Mouse (Mus musculus) urinary bladder, postnatal 10 days (tissue): ENCODE data around the gene Pgm5.

Source experiments
- DNase-seq: peaks from one replicate; pipeline ENCODE4 v3.0.0; 2022; ENCODE audit warnings: low spot score

The Pgm5 gene

DNA sequence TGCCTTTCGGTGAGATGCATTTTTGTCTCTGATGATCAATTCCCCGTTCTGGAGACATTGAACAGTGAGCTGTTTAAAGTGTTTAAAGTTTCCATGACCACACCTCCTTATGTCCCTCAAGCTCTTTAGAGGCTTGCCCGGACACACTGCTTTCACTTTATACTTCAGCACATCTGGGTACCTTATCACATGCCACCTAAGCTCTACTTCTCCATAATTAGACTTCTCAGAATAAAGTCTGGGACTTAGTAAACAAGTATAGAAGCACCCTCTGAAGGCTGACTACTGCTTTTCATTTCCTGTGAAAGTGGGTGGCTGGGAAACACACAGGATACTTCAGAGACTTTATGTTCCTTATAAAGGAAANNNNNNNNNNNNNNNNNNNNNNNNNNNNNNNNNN is 204.7 kb downstream of the Pgm5 start:
- no peak for DNase-seq

DNA sequence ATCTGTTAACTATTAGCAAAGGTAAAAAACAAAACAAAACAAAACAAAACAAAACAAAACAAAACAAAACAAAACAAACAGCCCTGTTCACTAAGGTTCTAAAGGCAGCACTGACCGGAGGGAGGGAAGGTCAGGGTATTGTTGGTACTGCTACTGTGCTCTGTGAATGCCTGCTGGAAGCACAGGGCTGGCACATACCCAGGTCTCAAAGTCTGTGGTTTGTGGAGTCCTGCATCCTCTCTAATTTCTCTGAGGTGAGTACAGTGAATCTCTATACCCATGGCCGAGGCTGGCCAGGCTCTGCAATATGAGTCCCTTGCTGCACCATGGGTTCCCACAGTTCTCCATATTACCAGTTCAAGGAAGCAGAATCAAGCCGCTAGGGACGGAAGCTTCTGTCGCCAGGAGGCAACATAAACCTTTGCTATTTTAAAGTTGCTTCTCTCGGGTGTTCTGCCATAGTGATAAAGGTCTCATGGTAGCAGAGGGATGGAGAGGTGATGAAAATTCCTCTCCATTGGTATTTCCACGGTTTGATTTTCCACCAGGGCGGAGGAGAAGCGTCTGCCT is 208.3 kb downstream of the Pgm5 start:
- no peak for DNase-seq

- no peak for DNase-seq
These were observed 209.2 kb downstream of the Pgm5 start for GRCm38 (mm10) chr19:24652342-24653019.

GRCm38 (mm10) chr19:24651595-24651994 is 210.1 kb downstream of the Pgm5 start:
- no peak for DNase-seq

GRCm38 (mm10) chr19:24650428-24650827 is 211.2 kb downstream of the Pgm5 start:
- no peak for DNase-seq

DNA sequence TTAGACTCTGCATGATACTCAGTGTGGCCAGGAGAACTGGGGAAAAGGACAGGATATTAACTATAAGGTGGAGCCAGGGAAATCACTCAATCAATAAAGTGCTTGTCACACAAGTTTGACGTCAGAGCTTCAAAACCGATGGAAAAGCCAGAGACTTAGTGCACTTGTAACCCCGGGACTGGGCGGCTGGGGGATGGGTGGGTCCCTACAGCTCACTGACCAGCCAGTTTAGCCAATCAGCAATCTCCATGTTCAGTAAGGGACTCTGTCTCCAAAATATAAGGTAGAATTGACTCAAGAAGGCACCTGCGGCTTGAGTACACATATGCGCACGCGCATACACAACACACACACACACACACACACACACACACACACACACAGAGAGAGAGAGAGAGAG is 213.6 kb downstream of the Pgm5 start:
- no peak for DNase-seq

DNA sequence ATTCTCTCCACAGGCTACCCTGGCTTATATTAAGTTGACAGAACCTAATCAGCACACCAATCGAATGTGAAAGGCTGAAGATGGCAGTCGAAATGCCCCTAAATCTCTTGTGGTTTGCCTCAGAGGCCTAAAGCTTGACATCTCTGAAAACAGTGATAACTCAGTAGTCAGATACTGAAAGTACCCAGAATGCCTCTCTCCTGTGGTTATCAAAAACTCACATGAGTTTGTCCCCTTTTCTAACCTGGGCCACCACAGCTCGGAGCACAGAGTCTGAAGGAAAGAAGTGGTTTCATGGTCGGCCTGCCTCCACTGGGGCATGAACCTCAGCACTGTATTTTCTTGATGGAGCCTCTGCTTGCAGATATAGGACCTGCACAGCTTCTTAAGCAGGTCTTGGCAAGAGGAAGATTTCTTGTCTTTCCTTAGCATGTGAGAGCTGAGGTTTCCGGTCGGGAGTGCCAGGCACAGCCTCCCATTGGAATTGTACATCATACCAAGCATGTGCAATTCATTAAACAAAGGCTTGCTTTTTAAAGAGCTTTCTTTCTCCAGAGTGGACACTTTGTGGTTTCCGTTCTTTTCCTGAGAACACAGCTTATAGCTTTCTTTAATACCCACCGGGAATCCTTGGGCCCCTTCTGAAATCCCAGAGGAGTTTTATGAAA is 215.4 kb downstream of the Pgm5 start:
- no peak for DNase-seq

GRCm38 (mm10) chr19:24644971-24645370 is 216.7 kb downstream of the Pgm5 start:
- DNase-seq: no peak

DNA sequence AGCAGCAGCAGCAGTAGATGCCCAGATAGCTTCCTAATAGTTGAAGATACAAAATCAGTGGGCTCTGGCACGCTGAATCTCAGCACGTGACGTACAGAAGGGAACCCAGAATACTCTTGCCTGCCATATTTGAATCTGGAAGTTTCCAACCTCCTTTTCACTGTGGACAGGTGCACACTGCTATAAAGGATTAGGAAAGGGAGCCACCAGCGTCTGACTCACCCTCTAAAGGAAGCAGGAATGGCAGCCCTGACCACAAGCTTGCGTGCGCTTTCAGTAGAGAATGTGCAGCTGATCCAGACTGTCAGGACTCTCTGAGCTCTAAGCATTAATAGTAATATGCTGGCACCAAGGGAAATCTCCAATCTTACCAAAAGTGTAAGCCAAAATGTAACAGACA is 220.7 kb downstream of the Pgm5 start:
- no peak for DNase-seq

DNA sequence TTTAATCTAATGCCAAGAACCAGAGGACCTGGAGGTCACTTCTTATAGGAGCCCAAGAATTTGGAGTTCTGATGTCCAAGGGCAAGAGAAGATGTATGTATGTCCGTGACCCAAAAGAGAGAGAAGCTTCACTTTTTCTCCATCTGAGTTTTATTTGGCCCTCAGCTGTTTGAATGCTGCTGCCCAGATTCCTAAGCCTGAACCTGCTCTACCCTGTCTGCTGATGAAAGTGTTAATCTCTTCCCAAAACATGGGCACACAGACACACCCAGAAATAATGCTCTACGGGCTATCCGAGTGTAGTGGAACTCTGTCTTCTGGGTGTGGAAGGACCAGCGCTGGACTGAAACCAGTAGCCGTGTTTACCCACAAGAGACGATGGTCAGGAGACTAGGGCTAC is 223.7 kb downstream of the Pgm5 start:
- no peak for DNase-seq

GRCm38 (mm10) chr19:24636616-24637015 is 225.0 kb downstream of the Pgm5 start:
- DNase-seq: no peak

DNA sequence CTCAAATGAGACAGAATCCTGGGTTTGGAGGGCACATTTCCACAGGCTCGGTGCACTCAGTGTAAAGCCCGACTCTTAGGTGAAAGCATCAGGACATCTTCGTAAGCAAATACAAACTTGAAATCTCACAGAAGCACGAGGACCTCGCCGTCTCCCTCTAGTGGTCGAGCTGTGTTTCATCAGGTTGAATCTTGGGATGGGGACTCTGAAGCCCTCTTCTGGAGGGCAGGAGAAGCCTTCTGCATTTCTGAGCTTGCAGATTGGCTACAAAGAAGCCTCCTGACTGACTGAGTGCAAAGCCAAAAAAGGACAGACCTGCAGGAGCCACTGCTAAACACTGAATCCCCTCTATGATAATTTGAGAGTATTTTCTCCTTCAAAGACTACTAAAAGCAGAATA is 227.1 kb downstream of the Pgm5 start:
- DNase-seq: peak; percentile 18
